Mouse (Mus musculus): ENCODE measurements around the gene Gm10600. TPM values are rescaled to one million over a fixed set of nuclear protein-coding genes. Genes with fewer than 3 reads are reported as not detected.
"Not testable (repeated sequence)": the region's sequence is repeated elsewhere in the genome, so short reads cannot be mapped to it uniquely, and the experiment has no call there.

Gm10600 gene
- polyA plus RNA-seq (2012; rRNA removed) = not detected in 2 replicates

DNA sequence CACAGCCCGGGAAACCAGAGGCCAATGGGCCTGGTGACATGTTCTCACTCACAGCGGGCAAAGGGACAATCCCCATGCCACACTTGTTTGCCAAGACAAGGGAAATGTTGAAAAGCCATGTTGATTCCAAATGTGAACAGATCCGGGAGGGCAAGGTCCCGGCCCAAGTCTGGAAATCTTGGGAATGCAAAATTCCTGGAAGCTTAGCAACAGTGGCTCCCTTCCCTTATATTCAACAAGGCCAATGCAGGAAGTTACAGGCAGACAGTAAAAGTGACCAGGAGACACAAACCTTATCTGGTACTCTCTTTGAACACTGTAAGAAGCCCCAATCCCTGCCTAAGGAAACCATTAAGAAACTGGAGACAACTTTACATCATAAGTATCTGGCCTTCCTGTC is at the start of gene Gm10600:
Gene Gm10600 (plus strand): TSS at position 301 of the 400 bp plus-strand sequence.
- H3K36me3 ChIP-seq (ENCODE audit: control insufficient read depth, insufficient read depth, low read length); H3K27ac ChIP-seq (ENCODE audit: control insufficient read depth, insufficient read depth, low read depth, low read length); H3K27me3 ChIP-seq (ENCODE audit: control insufficient read depth, insufficient read depth, low read length); H3K4me1 ChIP-seq (ENCODE audit: control insufficient read depth, insufficient read depth, low read length); H3K4me3 ChIP-seq (ENCODE audit: control insufficient read depth, low read depth, low read length): not testable (repeated sequence)

DNA sequence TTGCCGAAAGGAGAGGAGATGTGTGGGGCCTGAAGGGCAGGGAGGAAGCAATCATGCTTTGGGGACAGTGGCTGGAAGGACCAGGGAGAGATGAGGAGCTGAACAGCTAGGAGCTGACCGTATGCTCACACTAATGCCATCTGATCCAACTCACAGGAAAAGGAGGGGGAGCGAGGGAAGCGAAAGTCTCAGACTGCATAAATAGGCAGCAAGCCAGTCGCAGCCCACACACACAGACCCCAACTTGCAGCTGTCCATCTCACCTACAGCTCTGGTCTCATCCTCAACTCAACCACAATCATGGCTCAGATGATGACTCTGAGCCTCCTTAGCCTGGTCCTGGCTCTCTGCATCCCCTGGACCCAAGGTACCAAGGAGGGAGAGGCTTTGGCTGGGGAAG is 15.0 kb downstream of the Gm10600 start, which contains the start of gene Ccl21b:
Gene Ccl21b (plus strand): TSS at position 301 of the 400 bp plus-strand sequence.
- H3K36me3 ChIP-seq (ENCODE audit: control insufficient read depth, insufficient read depth, low read length); H3K27ac ChIP-seq (ENCODE audit: control insufficient read depth, insufficient read depth, low read depth, low read length); H3K4me3 ChIP-seq (ENCODE audit: control insufficient read depth, low read depth, low read length); H3K4me1 ChIP-seq (ENCODE audit: control insufficient read depth, insufficient read depth, low read length); H3K27me3 ChIP-seq (ENCODE audit: control insufficient read depth, insufficient read depth, low read length): not testable (repeated sequence)

Other genes starting within 250 kb of the Gm10600 start
- not detected in 2 replicates for gene Gm21093, start 205.9 kb upstream of the Gm10600 start, polyA plus RNA-seq (2012; rRNA removed)
- not detected in 2 replicates for gene Gm3893, start 149.4 kb upstream of the Gm10600 start, polyA plus RNA-seq (2012; rRNA removed)
- gene Gm13304, start 125.8 kb upstream of the Gm10600 start, polyA plus RNA-seq (2012; rRNA removed) = 0.28 TPM in 1 of 2 replicates, not detected in the other
- gene Gm13306, start 87.2 kb upstream of the Gm10600 start, polyA plus RNA-seq (2012; rRNA removed) = 65.1 and 89.5 TPM in 2 replicates
- gene Gm13305, start 72.0 kb upstream of the Gm10600 start, polyA plus RNA-seq (2012; rRNA removed) = 7.8 and 8.0 TPM in 2 replicates
- gene Ccl21b, start 15.1 kb downstream of the Gm10600 start, polyA plus RNA-seq (2012; rRNA removed) = not detected in 2 replicates
- gene Gm21953, start 53.6 kb downstream of the Gm10600 start, polyA plus RNA-seq (2012; rRNA removed) = not detected in 2 replicates
- gene Fam205a3, start 77.7 kb downstream of the Gm10600 start, polyA plus RNA-seq (2012; rRNA removed) = not detected in 2 replicates
- gene Gm21586, start 198.7 kb downstream of the Gm10600 start, polyA plus RNA-seq (2012; rRNA removed) = not detected in 2 replicates
- 4.4 and 5.1 TPM in 2 replicates for gene Gm2163, start 226.1 kb downstream of the Gm10600 start, polyA plus RNA-seq (2012; rRNA removed)

Data from testis, adult 2 months (tissue).